In genomic region chr2:127207547-127208451, GRCm38 (mm10) we compare ENCODE assay signal across 8 mouse cellular contexts. TPM values are rescaled to one million over a fixed set of nuclear protein-coding genes. Genes with fewer than 3 reads are reported as not detected.
A peak's percentile ranks its signal among the peaks of the same experiment; 100 is the strongest.
DNase-seq lines count a peak whose midpoint lies in the region; ATAC-seq and TF ChIP-seq lines count a peak whose summit lies in the region.

1810024B03Rik (minus strand) TSS chr2:127208280.
Snrnp200 (plus strand) TSS chr2:127208386.

- CTCF ChIA-PET in Patski (lab: Charles Lee): no interaction called here

- H3K9me3 ChIP-seq in hindbrain, embryonic 13.5 days: no peaks in the 10 kb centered on the region

- peaks cover 17% of the 10 kb centered on the region for H3K4me1 ChIP-seq in hindbrain, embryonic 13.5 days (replicated peaks)

- ATAC-seq in Patski: peak; percentile 82
- peak; percentile 99 for ATAC-seq in hindbrain, embryonic 13.5 days (ENCODE audit: low FRiP score)

- POLR2A ChIA-PET in Patski (lab: Charles Lee): no interaction called here

- peak within 1 kb of the TSS; percentile 84 for H3K27ac ChIP-seq in hindbrain, embryonic 13.5 days

- H3K4me3 ChIP-seq in hindbrain, embryonic 13.5 days: peak within 1 kb of the TSS; percentile 90

- no peaks in the 10 kb centered on the region for H3K27me3 ChIP-seq in Patski
- no peaks in the 10 kb centered on the region for H3K27me3 ChIP-seq in hindbrain, embryonic 13.5 days

- peak within 1 kb of the TSS; percentile 85 for H3K9ac ChIP-seq in hindbrain, embryonic 13.5 days

- 12% methylated on average over 36 of the region's 36 CpGs for WGBS in hindbrain, embryonic 13.5 days

- H3K4me2 ChIP-seq in hindbrain, embryonic 13.5 days: peak within 1 kb of the TSS; percentile 89

- in situ Hi-C loops in Patski (cut with MboI; ENCODE audit: low pct_unique_long_range_greater_than_20kb): loop anchor here (10.0 kb wide), 1 partner anchor 183 kb away; no protein-coding TSS in a partner anchor

- DNase-seq in Patski (ENCODE audit: low read depth, low spot score): peak; percentile 84
- peak; percentile 95 to 96 for DNase-seq in cerebellum, postnatal 14 days
- peak; percentile 92 to 93 for DNase-seq in frontal cortex, postnatal 14 days (ENCODE audit: low spot score in 2 of 2)
- peak; percentile 81 to 85 for DNase-seq in layer of hippocampus, postnatal 25 days (ENCODE audit: extremely low spot score in 1 of 2, low spot score in 1 of 2)
- DNase-seq in lung, postnatal 25 days (ENCODE audit: low spot score): peak; percentile 96
- peak; percentile 97 for DNase-seq in retina, embryonic 14.5 days (ENCODE audit: low spot score)
- DNase-seq in thymus, postnatal 4 days: peak; percentile 94

- TF ChIP-seq CTCF in Patski (IDR thresholded peaks at IDR 0.05): no peak

- peaks cover 30% of the 10 kb centered on the region for H3K36me3 ChIP-seq in hindbrain, embryonic 13.5 days

RNA-seq across cellular contexts. Expression of gene 1810024B03Rik, which starts in this region (rescaled TPM):
- polyA plus RNA-seq in Patski (2021): 0.76 TPM
- 1.7 and 2.0 TPM in 2 replicates for polyA plus RNA-seq in hindbrain, embryonic 13.5 days (2015; fragmentation: Nextera tagmentation; extraction: Ambion mirVana)
- total RNA-seq in layer of hippocampus, postnatal 25 days (2021): 1 to 10 TPM in 1 of 2 experiments, under 1 TPM in 1; 0.49 to 1.2 TPM

RNA-seq across cellular contexts. Expression of gene Snrnp200, which starts in this region (rescaled TPM):
- polyA plus RNA-seq in Patski (2021): 108 TPM
- 51.0 and 53.7 TPM in 2 replicates for polyA plus RNA-seq in hindbrain, embryonic 13.5 days (2015; fragmentation: Nextera tagmentation; extraction: Ambion mirVana)
- total RNA-seq in layer of hippocampus, postnatal 25 days (2021): 10 to 100 TPM; 84.2 to 88.6 TPM

Comparison
In these comparisons a context has a peak if more than half of its experiments do, and no peak if none do; other contexts are left out.
1. Peak in every context shown above with its lines: DNase-seq, ATAC-seq, H3K4me3 ChIP-seq and H3K27ac ChIP-seq.